Mouse (Mus musculus): Measurements from ENCODE around the gene Isg20l2. TPM values are rescaled to one million over a fixed set of nuclear protein-coding genes. Genes with fewer than 3 reads are reported as not detected.

Gene Isg20l2
- polyA plus RNA-seq, 1 experiment from 2014 or later = 24.9 TPM

DNA sequence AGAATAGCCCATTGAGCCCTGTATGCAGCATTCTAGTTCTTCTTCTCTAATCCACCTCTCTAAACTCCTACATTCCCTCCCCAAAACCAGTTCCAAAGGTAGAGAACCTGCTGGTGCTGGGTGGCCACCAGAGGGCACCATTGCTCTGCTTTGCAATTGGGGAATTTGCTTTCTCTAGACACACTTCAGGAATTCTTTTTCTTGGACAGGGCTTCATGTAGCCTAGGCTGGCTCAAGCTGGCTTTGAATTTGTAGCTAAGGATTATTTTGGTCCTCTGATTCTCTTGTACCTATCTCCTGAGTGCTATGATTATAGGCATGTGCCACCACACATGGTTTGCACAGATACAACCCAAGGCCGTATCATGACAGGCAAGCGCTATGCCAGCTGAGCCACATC, 5.7 kb downstream of the Isg20l2 start:
- no peak; the same call in 1 of the 2 replicates for ATAC-seq
- no peak overlapping the region for H3K4me3 ChIP-seq (ENCODE audit: low read depth, low read length)
- no peaks in the 10 kb centered on the region for H3K9me3 ChIP-seq (replicated peaks; ENCODE audit: control insufficient read depth, low read length, poor library complexity, severe bottlenecking)
- peaks cover 28% of the 10 kb centered on the region for H3K36me3 ChIP-seq (ENCODE audit: control insufficient read depth, insufficient read depth, low read length)
- H3K4me2 ChIP-seq (ENCODE audit: low read length) = peak overlapping the region; percentile 15; the same call in 1 of the 2 replicates
- peaks cover 31% of the 10 kb centered on the region for H3K4me1 ChIP-seq (ENCODE audit: control insufficient read depth, insufficient read depth, low read length)
- 0 out of 2 replicates have a peak overlapping the region, but pooled peaks have one; percentile 34 for H3K9ac ChIP-seq (ENCODE audit: low read depth, low read length)
- H3K27me3 ChIP-seq (ENCODE audit: control insufficient read depth, insufficient read depth, low read depth, low read length) = no peaks in the 10 kb centered on the region
- WGBS = 95% methylated on average over 2 of the region's 2 CpGs
- no peak overlapping the region for H3K27ac ChIP-seq (ENCODE audit: low read length)

DNA sequence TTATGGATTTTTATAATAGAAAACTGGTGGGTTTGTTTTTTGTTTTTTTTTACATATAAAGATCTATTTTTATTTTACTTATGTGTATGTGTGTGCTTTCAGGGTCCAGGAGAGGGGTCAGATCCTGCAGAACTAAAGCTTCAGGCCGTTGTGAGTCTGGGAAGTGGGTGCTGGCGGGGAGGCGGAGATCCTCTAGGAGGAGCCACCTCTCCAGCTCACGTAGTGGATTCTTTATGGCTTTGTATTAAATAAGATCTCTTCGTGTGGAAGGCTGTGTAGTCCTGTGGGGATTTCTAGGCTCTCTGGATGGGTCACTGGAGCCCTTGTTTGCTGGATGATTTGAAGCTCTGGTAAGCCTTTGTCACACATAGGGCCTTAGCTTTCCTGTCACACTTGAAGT, 10.5 kb downstream of the Isg20l2 start:
- H3K4me2 ChIP-seq (ENCODE audit: low read length) = no peak overlapping the region
- H3K9me3 ChIP-seq (replicated peaks; ENCODE audit: control insufficient read depth, low read length, poor library complexity, severe bottlenecking) = no peaks in the 10 kb centered on the region
- H3K36me3 ChIP-seq (ENCODE audit: control insufficient read depth, insufficient read depth, low read length) = peaks cover 23% of the 10 kb centered on the region
- ATAC-seq = no peak
- H3K27ac ChIP-seq (ENCODE audit: low read length) = no peak overlapping the region
- peaks cover 10% of the 10 kb centered on the region for H3K4me1 ChIP-seq (ENCODE audit: control insufficient read depth, insufficient read depth, low read length)
- H3K9ac ChIP-seq (ENCODE audit: low read depth, low read length) = no peak overlapping the region
- H3K4me3 ChIP-seq (ENCODE audit: low read depth, low read length) = no peak overlapping the region
- 53% methylated on average over 5 of the region's 5 CpGs for WGBS
- no peaks in the 10 kb centered on the region for H3K27me3 ChIP-seq (ENCODE audit: control insufficient read depth, insufficient read depth, low read depth, low read length)

DNA sequence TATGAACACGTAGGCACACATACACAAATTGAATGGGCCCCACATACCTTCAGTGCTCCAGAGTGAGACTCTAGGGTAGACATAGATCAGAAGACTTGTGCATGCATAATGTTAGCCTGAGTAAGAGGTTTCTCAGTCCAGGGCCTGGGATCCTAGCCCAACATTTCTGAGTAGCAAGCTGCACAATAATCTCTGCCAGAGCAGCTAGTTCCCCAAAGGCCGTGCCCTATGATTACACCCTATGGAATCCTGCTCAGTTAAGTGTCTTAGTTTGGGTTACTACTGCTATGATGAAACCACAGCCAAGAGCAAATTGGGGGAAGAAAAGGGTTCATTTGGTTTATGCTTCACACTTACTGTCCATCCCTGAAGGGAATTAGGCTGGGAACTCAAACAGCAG, 12.4 kb downstream of the Isg20l2 start:
- no peaks in the 10 kb centered on the region for H3K9me3 ChIP-seq (replicated peaks; ENCODE audit: control insufficient read depth, low read length, poor library complexity, severe bottlenecking)
- WGBS = 96% methylated on average over 2 of the region's 2 CpGs

DNA sequence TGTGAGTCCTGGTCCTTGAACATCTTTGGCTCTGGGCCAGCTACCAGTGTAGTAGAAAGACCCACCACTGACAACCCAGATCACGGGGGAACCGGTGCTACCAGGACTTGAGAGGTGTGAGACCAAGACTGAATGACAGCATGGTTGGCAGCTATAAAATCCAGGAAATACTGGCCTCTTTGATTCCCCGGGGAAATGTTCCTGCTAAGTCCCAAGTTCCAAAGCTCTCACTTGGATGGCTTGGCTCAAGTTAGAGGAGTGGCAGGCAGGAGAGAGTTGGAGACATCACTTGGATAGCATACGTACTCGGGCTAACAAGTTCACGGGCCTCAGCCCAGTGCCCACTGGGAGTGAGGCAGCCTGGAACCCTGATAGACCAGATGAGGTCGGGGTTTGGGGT, 13.5 kb downstream of the Isg20l2 start:
- Histone ChIP-seq H3K4me2 (ENCODE audit: low read length) (no peak overlapping the region), H3K9me3 (replicated peaks; ENCODE audit: control insufficient read depth, low read length, poor library complexity, severe bottlenecking) (no peaks in the 10 kb centered on the region), H3K27me3 (ENCODE audit: control insufficient read depth, insufficient read depth, low read depth, low read length) (no peaks in the 10 kb centered on the region), H3K36me3 (ENCODE audit: control insufficient read depth, insufficient read depth, low read length) (peaks cover 23% of the 10 kb centered on the region), H3K27ac (ENCODE audit: low read length) (no peak overlapping the region), H3K4me3 (ENCODE audit: low read depth, low read length) (no peak overlapping the region), H3K9ac (ENCODE audit: low read depth, low read length) (no peak overlapping the region), H3K4me1 (ENCODE audit: control insufficient read depth, insufficient read depth, low read length) (peaks cover 17% of the 10 kb centered on the region)
- ATAC-seq = no peak
- WGBS = 84% methylated on average over 7 of the region's 7 CpGs

More for the DNA sequence above, 12.4 kb downstream of the Isg20l2 start:
- H3K4me1 ChIP-seq (ENCODE audit: control insufficient read depth, insufficient read depth, low read length) = peaks cover 13% of the 10 kb centered on the region
- H3K4me2 ChIP-seq (ENCODE audit: low read length) = no peak overlapping the region
- no peak for ATAC-seq
- H3K27me3 ChIP-seq (ENCODE audit: control insufficient read depth, insufficient read depth, low read depth, low read length) = no peaks in the 10 kb centered on the region
- H3K9ac ChIP-seq (ENCODE audit: low read depth, low read length) = no peak overlapping the region
- no peak overlapping the region for H3K4me3 ChIP-seq (ENCODE audit: low read depth, low read length)
- no peak overlapping the region for H3K27ac ChIP-seq (ENCODE audit: low read length)
- peaks cover 23% of the 10 kb centered on the region for H3K36me3 ChIP-seq (ENCODE audit: control insufficient read depth, insufficient read depth, low read length)

DNA sequence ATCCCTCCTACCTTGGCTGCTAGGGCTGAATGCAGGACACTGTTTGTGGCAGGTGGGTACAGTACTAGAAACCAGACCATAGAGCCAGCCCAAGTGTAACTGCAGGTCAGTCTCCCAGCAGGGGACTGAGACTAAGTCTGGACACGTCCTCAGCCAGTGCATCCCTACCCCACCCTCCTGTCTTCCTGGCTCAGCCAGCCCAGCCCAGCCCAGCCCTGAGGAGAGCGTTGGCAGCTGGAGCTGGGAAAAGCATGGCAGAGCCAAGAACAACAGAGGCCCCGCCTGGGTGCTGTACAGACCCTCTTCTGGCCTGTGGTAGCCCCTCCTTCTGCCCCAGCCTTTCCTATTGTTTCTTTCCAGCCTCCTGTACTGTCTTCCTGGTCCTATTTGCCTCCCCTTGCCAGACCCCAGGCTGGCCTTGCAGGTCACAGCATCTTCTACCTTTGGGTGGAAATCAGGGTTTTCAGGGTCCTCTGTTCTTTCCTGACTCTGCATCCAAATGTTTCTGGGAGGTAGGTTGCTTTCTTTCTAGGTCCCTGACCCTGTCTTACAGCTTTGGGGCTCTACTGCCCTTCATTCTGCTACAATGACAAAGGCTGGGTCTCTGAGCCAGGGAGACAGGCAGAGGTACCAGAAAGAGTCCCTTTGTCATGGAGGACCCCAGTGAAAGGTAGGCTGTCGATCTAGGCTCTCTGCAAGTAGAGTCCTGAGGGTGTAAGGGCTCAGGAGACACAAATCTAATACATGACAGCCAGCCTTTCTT, 14.9 kb downstream of the Isg20l2 start:
- 11% methylated on average over 4 of the region's 4 CpGs for WGBS
- Histone ChIP-seq H3K4me1 (ENCODE audit: control insufficient read depth, insufficient read depth, low read length) (peaks cover 22% of the 10 kb centered on the region), H3K36me3 (ENCODE audit: control insufficient read depth, insufficient read depth, low read length) (peaks cover 11% of the 10 kb centered on the region), H3K4me3 (ENCODE audit: low read depth, low read length) (no peak overlapping the region), H3K4me2 (ENCODE audit: low read length) (no peak overlapping the region), H3K9me3 (replicated peaks; ENCODE audit: control insufficient read depth, low read length, poor library complexity, severe bottlenecking) (no peaks in the 10 kb centered on the region), H3K27ac (ENCODE audit: low read length) (no peak overlapping the region), H3K27me3 (ENCODE audit: control insufficient read depth, insufficient read depth, low read depth, low read length) (no peaks in the 10 kb centered on the region; the same call in 1 of the 2 replicates), H3K9ac (ENCODE audit: low read depth, low read length) (no peak overlapping the region)
- no peak for ATAC-seq

- Histone ChIP-seq H3K9ac (ENCODE audit: low read depth, low read length) (no peak overlapping the region), H3K36me3 (ENCODE audit: control insufficient read depth, insufficient read depth, low read length) (peaks cover 6% of the 10 kb centered on the region; the same call in 1 of the 2 replicates), H3K27me3 (ENCODE audit: control insufficient read depth, insufficient read depth, low read depth, low read length) (no peaks in the 10 kb centered on the region; the same call in 1 of the 2 replicates), H3K9me3 (replicated peaks; ENCODE audit: control insufficient read depth, low read length, poor library complexity, severe bottlenecking) (no peaks in the 10 kb centered on the region), H3K4me3 (ENCODE audit: low read depth, low read length) (no peak overlapping the region), H3K4me1 (ENCODE audit: control insufficient read depth, insufficient read depth, low read length) (peaks cover 24% of the 10 kb centered on the region), H3K27ac (ENCODE audit: low read length) (no peak overlapping the region), H3K4me2 (ENCODE audit: low read length) (no peak overlapping the region)
- 17% methylated on average over 12 of the region's 12 CpGs for WGBS
- no peak for ATAC-seq
Observed at GRCm38 (mm10) chr3:87945781-87946540, 15.8 kb downstream of the Isg20l2 start.

DNA sequence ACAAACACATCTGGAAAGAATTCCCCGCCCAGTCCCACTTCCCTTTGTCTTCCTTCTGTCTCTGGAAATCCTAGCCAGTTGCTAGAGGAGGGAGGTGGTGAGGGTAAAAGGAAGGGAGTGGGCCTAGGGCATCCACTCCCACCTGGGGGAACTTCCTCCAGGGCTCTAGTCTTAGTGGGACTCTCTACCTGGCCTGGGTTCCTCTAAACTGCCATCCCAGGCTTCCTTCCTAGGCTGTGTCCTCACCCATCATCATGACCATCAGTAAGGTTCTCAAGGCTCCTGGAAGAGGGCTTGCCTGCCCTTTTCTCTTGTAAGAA, 16.4 kb downstream of the Isg20l2 start:
- Histone ChIP-seq H3K36me3 (ENCODE audit: control insufficient read depth, insufficient read depth, low read length) (0 out of 2 replicates have a peak, but pooled peaks cover 1% of the 10 kb centered on the region), H3K4me1 (ENCODE audit: control insufficient read depth, insufficient read depth, low read length) (peaks cover 24% of the 10 kb centered on the region)
- WGBS = 17% methylated on average over 1 of the region's 1 CpGs

DNA sequence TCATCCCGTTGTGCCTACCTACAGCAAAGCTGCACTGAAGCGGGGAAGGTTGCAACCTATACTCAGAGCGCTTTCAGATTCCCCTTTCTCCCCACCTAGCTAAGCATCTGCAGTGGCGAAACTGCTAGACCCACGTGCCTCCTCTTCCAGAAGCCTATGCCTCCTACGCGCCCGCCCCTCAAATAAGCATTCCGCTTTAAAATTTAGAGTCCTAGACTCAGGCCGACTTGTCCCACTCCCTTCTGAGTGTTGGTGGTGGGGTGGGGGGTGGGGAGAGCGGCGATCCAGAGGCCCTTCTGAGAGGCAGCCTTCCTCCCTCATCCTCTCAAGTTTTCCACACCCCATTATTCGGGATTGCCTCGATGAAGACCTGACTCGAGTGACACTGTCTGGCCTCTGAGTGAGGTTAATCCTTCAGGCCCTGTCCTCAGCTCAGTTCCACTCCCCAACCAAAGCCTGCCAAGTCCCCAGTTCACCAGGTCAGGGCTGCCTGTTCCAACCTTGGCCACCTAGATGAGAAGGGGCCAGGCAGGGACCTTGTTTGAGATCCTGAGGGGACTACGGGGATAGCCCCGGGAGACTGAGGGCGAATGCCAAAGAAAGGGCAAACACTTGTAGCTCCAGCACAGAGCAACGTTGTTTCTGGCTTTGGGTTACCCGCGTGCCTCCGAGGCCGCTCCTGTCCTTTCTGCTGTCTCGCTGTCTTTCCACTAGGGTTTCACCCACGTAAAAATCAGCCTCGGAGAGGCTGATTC, 17.1 kb downstream of the Isg20l2 start:
- no peaks in the 10 kb centered on the region for H3K9me3 ChIP-seq (replicated peaks; ENCODE audit: control insufficient read depth, low read length, poor library complexity, severe bottlenecking)
- peak overlapping the region; percentile 27 for H3K4me3 ChIP-seq (ENCODE audit: low read depth, low read length)
- H3K9ac ChIP-seq (ENCODE audit: low read depth, low read length) = peak overlapping the region; percentile 47; the same call in 1 of the 2 replicates
- peak overlapping the region; percentile 61 for H3K4me2 ChIP-seq (ENCODE audit: low read length)
- H3K27ac ChIP-seq (ENCODE audit: low read length) = no peak overlapping the region
- no peaks in the 10 kb centered on the region; the same call in 1 of the 2 replicates for H3K27me3 ChIP-seq (ENCODE audit: control insufficient read depth, insufficient read depth, low read depth, low read length)
- WGBS = 7% methylated on average over 26 of the region's 26 CpGs
- ATAC-seq = peak; percentile 11; the same call in 1 of the 2 replicates
- H3K4me1 ChIP-seq (ENCODE audit: control insufficient read depth, insufficient read depth, low read length) = peaks cover 28% of the 10 kb centered on the region
- H3K36me3 ChIP-seq (ENCODE audit: control insufficient read depth, insufficient read depth, low read length) = no peaks in the 10 kb centered on the region

More for the DNA sequence above, 16.4 kb downstream of the Isg20l2 start:
- H3K27me3 ChIP-seq (ENCODE audit: control insufficient read depth, insufficient read depth, low read depth, low read length) = no peaks in the 10 kb centered on the region; the same call in 1 of the 2 replicates
- H3K27ac ChIP-seq (ENCODE audit: low read length) = no peak overlapping the region
- no peaks in the 10 kb centered on the region for H3K9me3 ChIP-seq (replicated peaks; ENCODE audit: control insufficient read depth, low read length, poor library complexity, severe bottlenecking)
- H3K9ac ChIP-seq (ENCODE audit: low read depth, low read length) = no peak overlapping the region
- H3K4me3 ChIP-seq (ENCODE audit: low read depth, low read length) = no peak overlapping the region
- H3K4me2 ChIP-seq (ENCODE audit: low read length) = no peak overlapping the region
- ATAC-seq = no peak
